Mouse (Mus musculus) ovary, postnatal 10 days (tissue): Measurements from ENCODE around the gene Ccdc85b.
"Not testable (repeated sequence)": the region's sequence is repeated elsewhere in the genome, so short reads cannot be mapped to it uniquely, and the experiment has no call there.

Experiments
- DNase-seq: peaks from one replicate; pipeline ENCODE4 v3.0.0; 2022; ENCODE audit warnings: low spot score

Ccdc85b gene

GRCm38 (mm10) chr19:5457746-5458442 lies at the start of gene Ccdc85b:
TSS of gene Ccdc85b (minus strand) at chr19:5457894.
- no peak for DNase-seq

GRCm38 (mm10) chr19:5503687-5504086 lies 46.0 kb upstream of the Ccdc85b start, which contains the start of gene 1700020D05Rik:
TSS of gene 1700020D05Rik (minus strand) at chr19:5503787.
- DNase-seq = no peak

DNA sequence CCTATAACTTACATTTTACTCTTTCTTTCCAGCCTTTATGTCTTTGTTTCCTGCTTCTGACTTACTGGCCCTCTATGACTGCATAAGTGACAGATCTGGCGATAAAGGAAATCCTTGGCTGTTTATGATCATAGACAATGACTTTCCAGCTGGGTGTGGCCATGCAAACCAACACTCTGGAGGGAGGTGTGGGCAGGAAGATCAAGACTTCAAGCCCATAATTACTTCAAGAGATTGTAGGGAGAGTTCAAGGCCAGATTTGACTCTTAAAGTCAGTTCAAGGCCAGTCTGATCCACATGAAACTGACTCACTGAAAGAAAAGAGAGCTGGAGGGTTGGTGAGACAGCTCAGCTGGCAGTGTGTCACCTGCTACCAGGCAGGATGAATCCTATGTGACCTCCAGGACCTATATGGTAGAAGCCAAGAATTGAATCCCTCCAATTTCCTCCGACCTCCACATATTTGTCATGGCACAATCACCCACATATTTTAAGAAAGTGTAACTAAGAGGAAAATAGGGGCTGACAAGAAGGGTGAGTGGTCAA lies 42.7 kb upstream of the Ccdc85b start:
- no peak for DNase-seq

DNA sequence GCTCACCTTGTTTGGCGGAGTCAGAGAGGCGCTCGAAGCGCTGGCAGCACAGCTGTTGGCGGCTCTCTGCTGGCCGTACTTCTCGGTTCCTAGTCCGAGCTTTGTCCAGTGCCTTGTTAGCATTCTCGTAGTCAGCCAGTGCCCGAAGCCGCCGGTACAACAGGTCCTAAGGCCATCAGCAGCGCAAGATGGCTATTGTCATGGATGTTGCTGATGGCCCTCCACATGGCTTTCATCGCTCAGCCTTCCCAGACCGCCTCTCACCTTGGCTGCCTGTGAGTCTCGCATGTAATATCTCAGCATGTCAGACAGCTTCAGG lies 38.3 kb upstream of the Ccdc85b start:
- DNase-seq = no peak

- no peak for DNase-seq
Measured at GRCm38 (mm10) chr19:5495353-5496051, 37.8 kb upstream of the Ccdc85b start.

DNA sequence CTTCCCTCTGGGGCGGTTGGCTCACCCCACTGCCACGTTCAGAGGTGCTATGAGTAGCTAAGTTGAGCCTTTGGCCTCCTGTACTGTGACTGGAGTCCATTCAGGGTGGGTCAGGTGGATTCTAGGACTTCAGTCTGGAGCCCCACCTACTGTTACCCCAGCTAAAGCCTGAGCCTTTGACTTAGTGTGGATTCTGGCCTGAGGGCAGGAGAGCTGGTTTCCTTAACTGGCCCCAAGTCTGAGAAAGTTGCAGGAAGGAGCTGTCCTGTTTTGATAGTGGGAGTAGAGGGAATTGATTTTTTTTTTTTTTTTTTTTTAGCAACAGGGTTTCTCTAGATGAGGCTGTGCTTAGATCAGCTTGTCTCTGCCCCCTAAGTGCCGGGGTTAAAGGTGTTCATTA lies 36.6 kb upstream of the Ccdc85b start:
- no peak for DNase-seq

DNA sequence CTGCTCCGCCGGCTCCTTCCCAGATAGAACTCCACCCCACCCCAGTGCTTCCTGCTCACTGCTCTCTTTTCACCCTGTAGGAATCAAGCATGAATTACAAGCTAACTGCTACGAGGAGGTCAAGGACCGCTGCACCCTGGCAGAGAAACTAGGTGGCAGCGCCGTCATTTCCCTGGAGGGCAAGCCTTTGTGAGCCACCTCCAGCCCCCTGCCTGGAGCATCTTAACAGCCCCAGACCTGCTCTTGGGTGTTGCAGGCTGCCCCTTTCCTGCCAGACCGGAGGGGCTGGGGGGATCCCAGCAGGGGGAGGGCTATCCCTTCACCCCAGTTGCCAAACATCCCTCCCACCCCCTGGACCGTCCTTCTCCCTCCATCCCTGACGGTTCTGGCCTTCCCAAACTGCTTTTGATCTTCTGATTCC lies 35.6 kb upstream of the Ccdc85b start:
- DNase-seq = not testable (repeated sequence)

DNA sequence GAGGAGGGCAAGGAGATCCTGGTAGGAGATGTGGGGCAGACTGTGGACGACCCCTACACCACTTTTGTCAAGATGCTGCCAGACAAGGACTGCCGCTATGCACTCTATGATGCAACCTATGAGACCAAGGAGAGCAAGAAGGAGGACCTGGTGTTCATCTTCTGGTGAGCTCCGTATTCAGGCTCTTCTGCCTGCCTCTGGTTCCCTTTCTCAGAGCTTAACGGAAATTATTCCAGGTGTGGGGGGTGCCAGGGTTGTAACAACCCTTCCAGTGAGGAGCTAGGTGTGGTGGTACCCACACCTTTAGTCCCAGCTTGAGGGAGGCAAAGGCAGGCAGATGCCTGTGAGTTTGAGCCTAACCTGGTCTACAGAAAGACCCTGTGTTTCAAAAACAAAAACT lies 34.9 kb upstream of the Ccdc85b start:
- DNase-seq = no peak

DNA sequence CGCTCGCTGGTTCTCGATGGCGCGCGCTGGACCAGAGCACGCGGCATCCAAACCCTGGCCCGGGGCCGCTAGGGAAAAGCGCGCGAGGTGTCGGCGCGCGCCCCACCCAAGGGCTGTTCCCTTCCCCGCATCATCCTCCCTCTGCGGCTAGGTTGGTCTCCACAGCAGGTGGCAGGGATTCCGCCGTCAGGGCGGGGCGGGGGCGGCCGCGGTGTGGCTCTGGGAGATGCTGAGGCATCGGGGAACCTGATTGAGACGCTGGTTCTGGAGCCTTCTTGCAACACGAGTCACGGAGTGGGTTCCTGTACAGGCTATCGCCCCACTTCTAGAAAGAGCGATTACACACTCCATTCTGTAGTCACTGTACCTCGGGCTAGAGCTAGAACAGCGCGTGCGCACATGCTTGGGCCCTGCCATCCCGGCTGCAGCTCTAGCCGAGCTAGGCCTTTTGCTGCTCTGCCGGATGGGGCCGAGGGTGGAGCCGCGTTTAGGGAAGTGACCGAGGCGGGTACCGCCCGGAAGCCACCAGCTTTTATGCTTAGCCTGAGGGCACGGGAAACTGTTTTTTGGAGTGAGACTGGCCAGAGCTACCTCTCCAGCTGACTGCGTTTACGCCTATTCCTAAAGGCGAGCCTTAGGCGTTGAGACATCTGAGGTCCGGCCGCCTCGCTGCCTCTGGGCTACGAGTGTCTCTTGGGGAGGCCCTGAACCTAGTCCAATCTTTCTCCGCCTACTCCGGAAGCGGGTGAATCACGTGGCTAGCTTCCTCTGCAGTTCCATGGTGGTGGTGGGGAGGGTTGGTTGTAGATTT lies 33.4 kb upstream of the Ccdc85b start:
- peak; percentile 75 for DNase-seq

- DNase-seq = peak; percentile 86
Measured at GRCm38 (mm10) chr19:5490313-5490897, 32.7 kb upstream of the Ccdc85b start, which contains the start of gene Cfl1. TSS of gene Cfl1 (plus strand) at chr19:5490455.

DNA sequence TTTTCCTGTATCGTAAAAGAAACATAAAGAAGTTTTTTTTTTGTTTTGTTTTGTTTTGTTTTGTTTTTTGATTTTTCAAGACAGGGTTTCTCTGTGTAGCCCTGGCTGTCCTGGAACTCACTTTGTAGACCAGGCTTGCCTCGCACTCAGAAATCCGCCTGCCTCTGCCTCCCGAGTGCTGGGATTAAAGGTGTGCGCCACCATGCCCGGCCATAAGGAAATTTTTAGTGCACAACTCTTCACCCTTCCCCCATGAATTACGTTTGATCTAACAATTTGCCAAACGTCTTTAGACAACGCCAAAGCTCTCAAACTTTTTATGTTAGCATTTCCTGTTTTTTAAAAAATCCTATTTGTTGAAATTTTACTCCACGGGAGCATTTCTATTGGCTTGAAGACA lies 32.0 kb upstream of the Ccdc85b start:
- not testable (repeated sequence) for DNase-seq

GRCm38 (mm10) chr19:5488878-5489571 lies 31.3 kb upstream of the Ccdc85b start:
- peak; percentile 96 for DNase-seq

GRCm38 (mm10) chr19:5487768-5488550 lies 30.3 kb upstream of the Ccdc85b start, which contains the start of gene Mus81:
TSS of gene Mus81 (minus strand) at chr19:5488402.
- peak; percentile 90 for DNase-seq

DNA sequence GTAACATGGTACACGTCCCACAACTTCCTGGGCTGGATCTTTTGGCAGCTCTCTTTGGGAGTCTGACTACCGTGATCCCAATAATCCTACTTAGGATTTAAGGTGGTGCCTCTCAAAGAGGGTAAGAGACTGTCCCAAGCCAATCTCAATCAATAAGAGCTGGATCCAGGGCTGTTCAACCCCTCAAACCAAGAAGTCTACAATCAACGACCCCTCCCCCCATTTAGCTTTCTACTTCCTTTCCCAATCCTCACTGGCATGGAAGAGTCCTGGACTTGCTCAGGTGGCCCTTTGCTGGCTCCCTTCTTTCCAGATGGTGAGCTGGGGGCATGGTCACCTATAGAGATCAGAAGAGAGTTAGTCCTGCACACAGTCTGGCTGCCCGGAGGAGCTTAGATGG lies 29.1 kb upstream of the Ccdc85b start:
- DNase-seq = no peak

GRCm38 (mm10) chr19:5486286-5486685 lies 28.6 kb upstream of the Ccdc85b start:
- DNase-seq = no peak

GRCm38 (mm10) chr19:5485821-5486220 lies 28.1 kb upstream of the Ccdc85b start:
- no peak for DNase-seq

- DNase-seq = no peak
Measured at GRCm38 (mm10) chr19:5485371-5485770, 27.7 kb upstream of the Ccdc85b start.

- DNase-seq = no peak
Measured at GRCm38 (mm10) chr19:5484496-5484895, 26.8 kb upstream of the Ccdc85b start.

GRCm38 (mm10) chr19:5483386-5484359 lies 26.0 kb upstream of the Ccdc85b start:
- DNase-seq = no peak
